Mouse (Mus musculus) erythroblast, embryonic 14.5 days (primary cell): ENCODE results near the gene Slc39a12.

Source experiments
- GATA1 ChIP-seq: IDR thresholded peaks from 2 replicates; pipeline ENCODE4 v1.6.1; 2012; ENCODE audit warnings: low read length, inconsistent platforms, mixed read lengths
- TAL1 ChIP-seq: IDR thresholded peaks from 3 replicates; pipeline ENCODE4 v1.6.1; 2012; ENCODE audit warnings: low read length, inconsistent platforms, mixed read lengths

GRCm38 (mm10) chr2:14496150-14496549, 108.0 kb downstream of the Slc39a12 start:
- TF ChIP-seq TAL1: no peak
- TF ChIP-seq GATA1: no peak
